Mouse (Mus musculus): ENCODE data around the gene Mboat2. TPM values are rescaled to one million over a fixed set of nuclear protein-coding genes. Genes with fewer than 3 reads are reported as not detected.

Gene Mboat2
- total and polyA plus RNA-seq, 3 experiments = 0.39 to 4.0 (median 0.76) TPM

GRCm38 (mm10) chr12:24830086-24830485, 593 bp upstream of the Mboat2 start:
- no peaks in the 10 kb centered on the region for H3K9me3 ChIP-seq (replicated peaks; ENCODE audit: low read length)
- peaks cover 23% of the 10 kb centered on the region for H3K27me3 ChIP-seq (replicated peaks)
- no peak for DNase-seq (ENCODE audit: extremely low read depth)
- no peak for TF ChIP-seq KAT2A (IDR thresholded peaks at IDR 0.05; ENCODE audit: insufficient replicate concordance, low read length)
- TF ChIP-seq JUN (IDR thresholded peaks at IDR 0.05; ENCODE audit: insufficient read depth, low read depth, low read length) = no peak
- TF ChIP-seq RAD21 (IDR thresholded peaks at IDR 0.05; ENCODE audit: low read depth, low read length) = no peak
- no peak for TF ChIP-seq GABPA (IDR thresholded peaks at IDR 0.05; ENCODE audit: insufficient replicate concordance, low read depth, low read length)
- TF ChIP-seq HCFC1 (IDR thresholded peaks at IDR 0.05; ENCODE audit: low read depth, low read length) = no peak
- TF ChIP-seq ELF1 (IDR thresholded peaks at IDR 0.05; ENCODE audit: low read depth, low read length) = no peak
- no peak for TF ChIP-seq SMC3 (IDR thresholded peaks at IDR 0.05; ENCODE audit: low read depth, low read length)
- TF ChIP-seq CHD1 (IDR thresholded peaks at IDR 0.05; ENCODE audit: low read depth, low read length) = no peak
- TF ChIP-seq NELFE (IDR thresholded peaks at IDR 0.05; ENCODE audit: low read depth, low read length) = no peak
- no peak for TF ChIP-seq CTCF (conservative IDR thresholded peaks at IDR 0.05 in 1 of 2, IDR thresholded peaks at IDR 0.05 in 1 of 2; ENCODE audit: low read depth in 2 of 2, low read length in 2 of 2)
- TF ChIP-seq ZKSCAN1 (IDR thresholded peaks at IDR 0.05; ENCODE audit: borderline replicate concordance, low read depth, low read length) = no peak
- no peak for TF ChIP-seq ETS1 (conservative IDR thresholded peaks at IDR 0.05; ENCODE audit: low read depth, low read length)
- no peak for TF ChIP-seq CHD2 (IDR thresholded peaks at IDR 0.05; ENCODE audit: low read length)
- TF ChIP-seq MAFK (IDR thresholded peaks at IDR 0.05; ENCODE audit: insufficient replicate concordance, low read length) = no peak
- TF ChIP-seq TBP (conservative IDR thresholded peaks at IDR 0.05; ENCODE audit: low read depth, low read length) = no peak
- no peak for TF ChIP-seq ZMIZ1 (IDR thresholded peaks at IDR 0.05; ENCODE audit: low read depth, low read length)
- TF ChIP-seq USF1 (IDR thresholded peaks at IDR 0.05; ENCODE audit: low read depth, low read length) = no peak
- no peak for TF ChIP-seq POLR2AphosphoS2 (IDR thresholded peaks at IDR 0.05; ENCODE audit: low read depth, low read length)
- TF ChIP-seq E2F4 (IDR thresholded peaks at IDR 0.05; ENCODE audit: insufficient replicate concordance, low read depth, low read length) = no peak
- no peak for TF ChIP-seq POLR2A (IDR thresholded peaks at IDR 0.05; ENCODE audit: low read depth, low read length)
- H3K79me2 ChIP-seq (replicated peaks; ENCODE audit: control insufficient read depth, extremely low read depth, insufficient read depth, poor library complexity, severe bottlenecking) = no peaks in the 10 kb centered on the region
- no peak overlapping the region for H3K4me3 ChIP-seq (replicated peaks in 1 of 3; ENCODE audit: low read depth in 2 of 3, low read length in 2 of 3, poor library complexity in 1 of 3)
- H3K4me1 ChIP-seq (ENCODE audit: control insufficient read depth in 1 of 2, insufficient read depth in 2 of 2) = peaks cover 2 to 9% of the 10 kb centered on the region in 2 experiments; a peak in 1 of 4 replicates
- H3K27ac ChIP-seq (ENCODE audit: insufficient read depth, low read depth) = no peak overlapping the region
- H3K4me2 ChIP-seq (ENCODE audit: insufficient read depth, low read depth, poor library complexity, severe bottlenecking) = no peak overlapping the region
- H3K9ac ChIP-seq (ENCODE audit: insufficient read depth, low read depth) = no peak overlapping the region
- in situ Hi-C loops (cut with MboI; ENCODE audit: low pct_ligation_motif_present, low pct_unique_long_range_greater_than_20kb, low sequenced_read_pairs) = no loop called here
- H3K36me3 ChIP-seq (replicated peaks in 1 of 2; ENCODE audit: control insufficient read depth in 1 of 2, insufficient read depth in 1 of 2, low read length in 1 of 2) = no peaks in the 10 kb centered on the region
- dilution Hi-C loops (cut with MboI; ENCODE audit: extremely low pct_ligation_motif_present, extremely low pct_unique_long_range_greater_than_20kb, low sequenced_read_pairs) = no loop called here

- H3K9ac ChIP-seq (ENCODE audit: insufficient read depth, low read depth) = no peak overlapping the region
- peaks cover 2 to 9% of the 10 kb centered on the region in 2 experiments; a peak in 1 of 4 replicates for H3K4me1 ChIP-seq (ENCODE audit: control insufficient read depth in 1 of 2, insufficient read depth in 2 of 2)
- no peak for TF ChIP-seq RAD21 (IDR thresholded peaks at IDR 0.05; ENCODE audit: low read depth, low read length)
- no peak for TF ChIP-seq HCFC1 (IDR thresholded peaks at IDR 0.05; ENCODE audit: low read depth, low read length)
- TF ChIP-seq SIN3A (IDR thresholded peaks at IDR 0.05; ENCODE audit: low read length) = 0 out of 2 replicates have a peak, but pooled peaks have one; percentile 19
- TF ChIP-seq UBTF (IDR thresholded peaks at IDR 0.05; ENCODE audit: low read depth, low read length) = 0 out of 2 replicates have a peak, but pooled peaks have one; percentile 30
- TF ChIP-seq CHD2 (IDR thresholded peaks at IDR 0.05; ENCODE audit: low read length) = peak; percentile 63
- H3K36me3 ChIP-seq (replicated peaks in 1 of 2; ENCODE audit: control insufficient read depth in 1 of 2, insufficient read depth in 1 of 2, low read length in 1 of 2) = no peaks in the 10 kb centered on the region
- dilution Hi-C loops (cut with MboI; ENCODE audit: extremely low pct_ligation_motif_present, extremely low pct_unique_long_range_greater_than_20kb, low sequenced_read_pairs) (no loop called here), in situ Hi-C loops (cut with MboI; ENCODE audit: low pct_ligation_motif_present, low pct_unique_long_range_greater_than_20kb, low sequenced_read_pairs) (no loop called here)
- peaks cover 20% of the 10 kb centered on the region for H3K27me3 ChIP-seq (replicated peaks)
- no peaks in the 10 kb centered on the region for H3K9me3 ChIP-seq (replicated peaks; ENCODE audit: low read length)
- H3K4me2 ChIP-seq (ENCODE audit: insufficient read depth, low read depth, poor library complexity, severe bottlenecking) = peak overlapping the region; percentile 96
- H3K27ac ChIP-seq (ENCODE audit: insufficient read depth, low read depth) = no peak overlapping the region
- DNase-seq (ENCODE audit: extremely low read depth) = peak; percentile 59
- no peaks in the 10 kb centered on the region for H3K79me2 ChIP-seq (replicated peaks; ENCODE audit: control insufficient read depth, extremely low read depth, insufficient read depth, poor library complexity, severe bottlenecking)
- H3K4me3 ChIP-seq (replicated peaks in 1 of 3; ENCODE audit: low read depth in 2 of 3, low read length in 2 of 3, poor library complexity in 1 of 3) = peak overlapping the region in 2 of 3 experiments; percentile 64 to 75
Measured at GRCm38 (mm10) chr12:24831153-24831963, 679 bp downstream of the Mboat2 start.

All from CH12.LX (cell line).